Mouse (Mus musculus) cortical plate, adult 2 months (tissue): ENCODE measurements around the gene Anp32a.

Experiments used
- CTCF ChIP-seq: fragments of 200-500 bp; IDR thresholded peaks from 2 replicates; pipeline ENCODE4 v1.5.1; 2011; ENCODE audit warnings: mild to moderate bottlenecking, control low read depth, low read length; ENCODE audit not compliant: insufficient read depth; ENCODE audit errors: extremely low read depth
- POLR2A ChIP-seq: fragments of 200-500 bp; IDR thresholded peaks from 2 replicates; pipeline ENCODE4 v1.6.1; 2011; ENCODE audit warnings: mild to moderate bottlenecking, low read length, control low read depth; ENCODE audit not compliant: insufficient read depth; ENCODE audit errors: extremely low read depth

- TF ChIP-seq CTCF (peak; percentile 20; the same call in 1 of the 2 replicates), POLR2A (no peak)
Measured at GRCm38 (mm10) chr9:62334298-62334825, 6.7 kb upstream of the Anp32a start.
